Mouse (Mus musculus): Measurements from ENCODE around the gene Dcbld2. TPM values are rescaled to one million over a fixed set of nuclear protein-coding genes. Genes with fewer than 3 reads are reported as not detected.

The Dcbld2 gene
- polyA plus RNA-seq (2012; rRNA removed; ENCODE audit: low replicate concordance): 6.5 and 10.1 TPM in 2 replicates

DNA sequence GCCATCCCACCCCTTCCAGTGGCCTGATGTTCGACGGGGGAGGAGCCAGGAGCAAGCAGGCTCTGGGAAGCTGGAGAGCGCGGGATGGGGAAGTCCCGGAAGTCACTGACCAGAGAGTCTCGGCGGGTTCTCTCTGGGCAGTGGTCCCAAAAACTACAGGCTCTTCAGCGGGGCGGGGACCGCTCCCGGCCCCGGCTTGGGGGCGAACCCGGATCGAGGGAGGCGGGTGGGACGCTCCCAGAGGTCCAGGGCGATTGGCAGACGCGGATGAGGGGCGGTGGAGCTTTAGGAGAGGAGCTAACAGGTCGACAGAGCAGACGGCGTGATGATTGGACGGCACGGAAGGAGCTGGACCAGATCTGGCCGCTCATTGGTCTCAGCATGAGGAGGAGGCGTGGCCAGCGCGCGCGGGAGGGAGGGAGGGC is at the start of gene Dcbld2:
TSS of gene Dcbld2 (plus strand) at position 382 of the 425 bp plus-strand sequence.

Other genes with a start within 250 kb of the Dcbld2 start
- 29.2 and 55.9 TPM in 2 replicates for gene St3gal6, start 115.8 kb downstream of the Dcbld2 start, polyA plus RNA-seq (2012; rRNA removed; ENCODE audit: low replicate concordance)
- not detected in 2 replicates for gene Gm813, start 208.5 kb downstream of the Dcbld2 start, polyA plus RNA-seq (2012; rRNA removed; ENCODE audit: low replicate concordance)
- gene E330017A01Rik, start 230.3 kb downstream of the Dcbld2 start, polyA plus RNA-seq (2012; rRNA removed; ENCODE audit: low replicate concordance): not detected in 2 replicates

Measured in mammary gland, adult 2 months (tissue).